Mouse (Mus musculus) liver, adult 2 months (tissue): ENCODE results near the gene Slc51a. TPM values are rescaled to one million over a fixed set of nuclear protein-coding genes. Genes with fewer than 3 reads are reported as not detected.

ENCODE experiments used
- DNase-seq: peaks from one replicate; pipeline ENCODE4 v3.0.0-alpha.2; 2011; ENCODE audit warnings: low read depth, low spot score; ENCODE audit errors: extremely low read depth
- H3K27ac ChIP-seq: fragments of 200-500 bp; replicated peaks from 2 replicates; pipeline ENCODE4 v1.5.1; 2012; ENCODE audit warnings: low read depth, mild to moderate bottlenecking, control low read depth, inconsistent platforms, low read length; ENCODE audit not compliant: insufficient read depth
- H3K27me3 ChIP-seq: fragments of 200-500 bp; 2 replicates; pipeline ENCODE4 v1.6.1; 2012; ENCODE audit warnings: mild to moderate bottlenecking, moderate library complexity, low read length, inconsistent platforms; ENCODE audit not compliant: control insufficient read depth, insufficient read depth
- H3K36me3 ChIP-seq: fragments of 200-500 bp; 2 replicates; pipeline ENCODE4 v1.6.1; 2012; ENCODE audit warnings: low read length, inconsistent platforms; ENCODE audit not compliant: control insufficient read depth, insufficient read depth
- H3K4me1 ChIP-seq: fragments of 200-500 bp; 2 replicates; pipeline ENCODE4 v1.6.1; 2011; ENCODE audit warnings: low read length; ENCODE audit not compliant: control insufficient read depth, insufficient read depth
- H3K4me3 ChIP-seq: fragments of 200-500 bp; 2 replicates; pipeline ENCODE4 v1.5.1; 2011; ENCODE audit warnings: low read depth, mild to moderate bottlenecking, control low read depth, low read length, moderate library complexity; ENCODE audit not compliant: insufficient read depth
- H3K79me2 ChIP-seq: fragments of 200-500 bp; 2 replicates; pipeline ENCODE4 v1.6.1; 2012; ENCODE audit warnings: inconsistent platforms, mild to moderate bottlenecking, low read length, moderate library complexity; ENCODE audit not compliant: control insufficient read depth, insufficient read depth
- H3K9ac ChIP-seq: fragments of 200-500 bp; 2 replicates; pipeline ENCODE4 v1.6.1; 2012; ENCODE audit warnings: low read depth, mild to moderate bottlenecking, control low read depth, inconsistent platforms, low read length
- CTCF ChIP-seq: fragments of 200-500 bp; IDR thresholded peaks from 2 replicates; pipeline ENCODE4 v1.5.1; 2011; ENCODE audit warnings: low read depth, low read length, control low read depth
- POLR2A ChIP-seq: fragments of 200-500 bp; IDR thresholded peaks from 2 replicates; pipeline ENCODE4 v1.6.1; 2011; ENCODE audit warnings: low read length, control low read depth; ENCODE audit not compliant: insufficient read depth; ENCODE audit errors: extremely low read depth
- WGBS: fragments of 180-500 bp; shearing (Covaris S2); methylation state at CpG from one replicate; pipeline ENCODE4 v1.1.7; 2018; 5-methylcytosine and 5-hydroxymethylcytosine counted together
- polyA plus RNA-seq: library from polyadenylated mRNA; depleted of rRNA; stranded (reverse); fragments of >200 nt; gene quantifications from 2 replicates; pipeline ENCODE4 v1.2.3, GENCODE M21; 2012
- total RNA-seq: library from RNA; depleted of rRNA; stranded (reverse); fragments of >200 nt; gene quantifications from 2 replicates; pipeline ENCODE4 v1.2.3, GENCODE M21; 2014

The Slc51a gene
- total and polyA plus RNA-seq, 2 experiments, result 0.06 TPM; not detected in 1

DNA sequence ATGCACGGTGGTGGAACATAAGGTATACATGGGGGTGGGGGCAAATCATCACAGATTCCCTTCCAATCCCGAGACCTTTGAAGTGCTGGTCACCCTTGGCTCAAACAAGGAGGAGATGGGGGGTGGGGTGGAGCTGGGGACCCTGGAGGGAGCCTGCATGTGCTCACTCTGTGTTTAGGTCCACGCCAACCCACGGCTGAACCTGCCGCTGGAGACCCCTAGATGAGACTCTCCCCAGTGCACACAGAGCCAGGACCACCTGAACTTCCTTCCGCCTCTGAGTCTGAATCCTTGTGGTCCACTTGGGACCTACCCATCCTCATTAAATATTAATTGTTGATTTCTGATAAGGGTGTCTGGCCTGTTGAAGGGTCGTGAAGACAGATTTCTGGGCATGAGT is 19.2 kb upstream of the Slc51a start:
- Histone ChIP-seq H3K36me3 (no peaks in the 10 kb centered on the region), H3K27me3 (no peaks in the 10 kb centered on the region), H3K9ac (no peak overlapping the region), H3K79me2 (no peaks in the 10 kb centered on the region), H3K27ac (no peak overlapping the region), H3K4me3 (no peak overlapping the region), H3K4me1 (peaks cover 2% of the 10 kb centered on the region; the same call in 1 of the 2 replicates)
- no peak for DNase-seq
- WGBS, result 81% methylated on average over 7 of the region's 7 CpGs
- TF ChIP-seq POLR2A, result no peak
- TF ChIP-seq CTCF, result no peak

- Histone ChIP-seq H3K4me1 (peaks cover 2% of the 10 kb centered on the region; the same call in 1 of the 2 replicates), H3K27ac (no peak overlapping the region), H3K27me3 (no peaks in the 10 kb centered on the region), H3K9ac (no peak overlapping the region), H3K79me2 (no peaks in the 10 kb centered on the region), H3K36me3 (no peaks in the 10 kb centered on the region), H3K4me3 (no peak overlapping the region)
- DNase-seq, result no peak
- TF ChIP-seq CTCF (no peak), POLR2A (no peak)
- 92% methylated on average over 8 of the region's 8 CpGs for WGBS
These were observed 18.6 kb upstream of the Slc51a start for GRCm38 (mm10) chr16:32506298-32506697.

GRCm38 (mm10) chr16:32503633-32504032 is 16.0 kb upstream of the Slc51a start:
- Histone ChIP-seq H3K4me3 (no peak overlapping the region), H3K27ac (no peak overlapping the region), H3K27me3 (no peaks in the 10 kb centered on the region), H3K79me2 (no peaks in the 10 kb centered on the region), H3K9ac (no peak overlapping the region), H3K4me1 (peaks cover 2% of the 10 kb centered on the region; the same call in 1 of the 2 replicates), H3K36me3 (no peaks in the 10 kb centered on the region)
- WGBS, result 87% methylated on average over 6 of the region's 6 CpGs
- TF ChIP-seq POLR2A, result no peak
- no peak for TF ChIP-seq CTCF
- no peak for DNase-seq

GRCm38 (mm10) chr16:32502621-32503335 is 15.1 kb upstream of the Slc51a start:
- 85% methylated on average over 12 of the region's 12 CpGs for WGBS
- Histone ChIP-seq H3K79me2 (no peaks in the 10 kb centered on the region), H3K9ac (no peak overlapping the region), H3K27me3 (no peaks in the 10 kb centered on the region), H3K4me1 (peaks cover 2% of the 10 kb centered on the region; the same call in 1 of the 2 replicates), H3K36me3 (no peaks in the 10 kb centered on the region), H3K27ac (no peak overlapping the region), H3K4me3 (no peak overlapping the region)
- no peak for DNase-seq
- no peak for TF ChIP-seq POLR2A
- TF ChIP-seq CTCF, result no peak

DNA sequence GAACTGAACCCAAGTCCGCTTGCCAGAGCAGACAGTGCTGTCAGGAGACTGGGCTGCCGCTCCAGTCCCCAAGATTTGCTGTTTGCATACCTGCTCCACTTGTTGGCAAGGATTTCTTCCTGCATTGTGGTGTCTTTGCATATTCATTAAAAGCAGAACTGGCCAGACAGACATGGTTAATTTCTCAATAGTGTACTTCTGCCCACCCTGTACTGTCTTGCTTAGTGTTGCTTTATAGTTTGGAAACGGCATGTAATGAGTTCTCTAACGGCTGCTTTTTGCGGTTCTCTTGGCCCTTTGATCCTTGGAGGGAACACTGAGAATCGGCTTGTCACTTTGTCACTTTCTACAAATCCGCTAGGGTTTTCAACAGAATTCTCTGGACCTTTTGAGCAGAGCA is 13.8 kb upstream of the Slc51a start:
- DNase-seq, result no peak
- H3K9ac ChIP-seq, result no peak overlapping the region
- peaks cover 2% of the 10 kb centered on the region; the same call in 1 of the 2 replicates for H3K4me1 ChIP-seq
- no peak overlapping the region for H3K27ac ChIP-seq
- H3K36me3 ChIP-seq, result no peaks in the 10 kb centered on the region
- no peaks in the 10 kb centered on the region for H3K79me2 ChIP-seq
- TF ChIP-seq CTCF (no peak), POLR2A (no peak)
- H3K27me3 ChIP-seq, result no peaks in the 10 kb centered on the region
- H3K4me3 ChIP-seq, result no peak overlapping the region
- WGBS, result 73% methylated on average over 7 of the region's 7 CpGs

DNA sequence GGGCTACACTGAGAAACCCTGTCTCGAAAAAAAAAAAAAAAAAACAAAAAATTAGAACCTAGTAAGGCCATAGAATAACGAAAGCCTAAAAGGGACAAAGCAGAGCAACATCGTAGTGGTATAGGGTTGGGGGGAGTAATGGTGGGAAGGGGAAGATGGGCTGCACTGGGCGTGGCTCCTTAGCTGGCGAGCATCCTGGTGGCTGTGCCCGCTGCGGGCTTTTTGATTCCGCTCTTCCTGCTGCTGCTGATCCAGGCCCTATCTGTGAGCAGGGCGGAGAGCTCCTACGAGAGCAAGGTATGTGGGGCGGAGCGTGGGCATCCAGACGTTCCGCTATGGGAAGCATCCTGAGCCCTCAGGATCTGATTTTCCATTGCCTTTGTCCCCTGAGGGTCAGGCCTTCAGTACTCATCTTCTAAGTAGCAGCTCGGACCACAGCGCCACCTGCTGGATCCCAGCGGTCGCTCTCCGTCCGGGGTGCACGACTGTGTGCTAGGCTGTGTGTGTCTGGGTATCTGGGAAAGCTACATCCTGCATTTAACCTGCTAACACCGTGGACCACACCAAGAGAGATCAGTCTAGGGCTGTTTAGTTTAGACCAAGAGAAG is 11.9 kb upstream of the Slc51a start:
- no peak for TF ChIP-seq POLR2A
- TF ChIP-seq CTCF, result peak; percentile 98
- Histone ChIP-seq H3K27me3 (no peaks in the 10 kb centered on the region), H3K4me3 (no peak overlapping the region), H3K9ac (no peak overlapping the region), H3K79me2 (no peaks in the 10 kb centered on the region), H3K36me3 (no peaks in the 10 kb centered on the region), H3K27ac (no peak overlapping the region), H3K4me1 (no peaks in the 10 kb centered on the region)
- 16% methylated on average over 22 of the region's 22 CpGs for WGBS
- peak; percentile 29 for DNase-seq
